ENCODE assay signal across 11 mouse cellular contexts in genomic region chr17:12038499-12038898, GRCm38 (mm10).
A peak's percentile ranks its signal among the peaks of the same experiment; 100 is the strongest.
DNase-seq lines count a peak whose midpoint lies in the region; ATAC-seq and TF ChIP-seq lines count a peak whose summit lies in the region.
"Had no signal": no experiment of that assay in that cellular context is flagged by ENCODE, and none has a peak within 500 bp of the region (broad histone marks: within the 10 kb centered on the region; RNA-seq: fewer than 3 reads in every experiment).

No protein-coding gene starts in this region.

- H3K27me3 ChIP-seq in neural tube, embryonic 15.5 days (replicated peaks), result 0 out of 2 replicates have a peak, but pooled peaks cover 3% of the 10 kb centered on the region
- 0 out of 2 replicates have a peak, but pooled peaks cover 3% of the 10 kb centered on the region for H3K27me3 ChIP-seq in liver, embryonic 11.5 days (replicated peaks; ENCODE audit: control insufficient read depth, insufficient read depth, low read length)
- H3K27me3 ChIP-seq in kidney, adult 2 months (replicated peaks; ENCODE audit: control insufficient read depth, insufficient read depth, low read length), result no peaks in the 10 kb centered on the region
- H3K27me3 ChIP-seq: stomach, embryonic 15.5 days had no signal

- DNase-seq in heart, adult 11 months, result peak; percentile 85
- DNase-seq in heart, postnatal 4 days, result no peak
- DNase-seq in neural tube, embryonic 10.5 days (ENCODE audit: extremely low spot score, low spot score), result peak; percentile 13
- no peak for DNase-seq in liver, embryonic 11.5 days (ENCODE audit: low spot score)
- DNase-seq in testis, postnatal 10 days (ENCODE audit: low spot score), result peak; percentile 41
- no peak for DNase-seq in kidney, adult 2 months
- DNase-seq in natural killer cell, adult 2 months (ENCODE audit: low spot score in 2 of 2), result no peak

- no peaks in the 10 kb centered on the region for H3K4me1 ChIP-seq in neural tube, embryonic 15.5 days
- peaks cover 27% of the 10 kb centered on the region for H3K4me1 ChIP-seq in liver, embryonic 11.5 days (replicated peaks; ENCODE audit: control insufficient read depth, insufficient read depth, low read length)
- no peaks in the 10 kb centered on the region for H3K4me1 ChIP-seq in kidney, adult 2 months (ENCODE audit: control insufficient read depth, insufficient read depth, low read length)
- H3K4me1 ChIP-seq: stomach, embryonic 15.5 days had no signal

- no peak overlapping the region for H3K27ac ChIP-seq in neural tube, embryonic 15.5 days (replicated peaks)
- H3K27ac ChIP-seq in liver, embryonic 11.5 days (ENCODE audit: low read depth, low read length), result peak overlapping the region; percentile 90
- no peak overlapping the region for H3K27ac ChIP-seq in kidney, adult 2 months (ENCODE audit: insufficient read depth, low read depth, low read length)
- H3K27ac ChIP-seq: embryonic facial prominence, embryonic 13.5 days; stomach, embryonic 15.5 days had no signal

- TF ChIP-seq POLR2A in kidney, adult 2 months (IDR thresholded peaks at IDR 0.05; ENCODE audit: low read depth, low read length), result no peak

- no peak overlapping the region for H3K4me2 ChIP-seq in neural tube, embryonic 15.5 days
- H3K4me2 ChIP-seq in liver, embryonic 11.5 days, result peak overlapping the region; percentile 62
- H3K4me2 ChIP-seq: embryonic facial prominence, embryonic 13.5 days; stomach, embryonic 15.5 days had no signal

- no peaks in the 10 kb centered on the region for H3K36me3 ChIP-seq in neural tube, embryonic 15.5 days
- H3K36me3 ChIP-seq in liver, embryonic 11.5 days (ENCODE audit: control insufficient read depth, insufficient read depth, low read length), result no peaks in the 10 kb centered on the region
- H3K36me3 ChIP-seq in kidney, adult 2 months (ENCODE audit: control insufficient read depth, insufficient read depth, low read length), result no peaks in the 10 kb centered on the region
- H3K36me3 ChIP-seq: embryonic facial prominence, embryonic 13.5 days; stomach, embryonic 15.5 days had no signal

- no peaks in the 10 kb centered on the region for H3K9me3 ChIP-seq in neural tube, embryonic 15.5 days (replicated peaks)
- H3K9me3 ChIP-seq in liver, embryonic 11.5 days (ENCODE audit: control insufficient read depth, low read length), result no peaks in the 10 kb centered on the region
- H3K9me3 ChIP-seq: embryonic facial prominence, embryonic 13.5 days; stomach, embryonic 15.5 days had no signal

- 79% methylated on average over 6 of the region's 6 CpGs for WGBS in neural tube, embryonic 15.5 days
- WGBS in liver, embryonic 11.5 days, result 22% methylated on average over 6 of the region's 6 CpGs
- 69% methylated on average over 6 of the region's 6 CpGs for WGBS in kidney, adult 2 months

- H3K4me3 ChIP-seq in neural tube, embryonic 15.5 days (replicated peaks), result no peak overlapping the region
- H3K4me3 ChIP-seq in liver, embryonic 11.5 days (ENCODE audit: low read depth, low read length), result no peak overlapping the region
- H3K4me3 ChIP-seq in kidney, adult 2 months (ENCODE audit: insufficient read depth, low read depth, low read length), result no peak overlapping the region
- H3K4me3 ChIP-seq: embryonic facial prominence, embryonic 13.5 days; stomach, embryonic 15.5 days had no signal

- ATAC-seq in neural tube, embryonic 15.5 days (ENCODE audit: low FRiP score), result no peak
- ATAC-seq in liver, embryonic 11.5 days (replicated peaks; ENCODE audit: low FRiP score), result peak; percentile 70

- no peak for TF ChIP-seq CTCF in kidney, adult 2 months (conservative IDR thresholded peaks at IDR 0.05; ENCODE audit: insufficient read depth, insufficient read length, low read depth, low read length)

- H3K9ac ChIP-seq in neural tube, embryonic 15.5 days (replicated peaks), result no peak overlapping the region
- H3K9ac ChIP-seq in liver, embryonic 11.5 days (ENCODE audit: low read depth, low read length), result peak overlapping the region; percentile 63
- H3K9ac ChIP-seq: embryonic facial prominence, embryonic 13.5 days; forebrain, postnatal 0 days; stomach, embryonic 15.5 days had no signal

Comparison
In these comparisons a context has a peak if more than half of its experiments do, and no peak if none do; other contexts are left out.
1. DNase-seq: peak in heart, adult 11 months (single experiment), neural tube, embryonic 10.5 days (single experiment) and testis, postnatal 10 days (single experiment); none in heart, postnatal 4 days (single experiment), liver, embryonic 11.5 days (single experiment), kidney, adult 2 months (single experiment) and natural killer cell, adult 2 months (0 of 2).